Mouse (Mus musculus) brain, embryonic 18.5 days (tissue): ENCODE measurements around the gene Hyal2.
A peak's percentile ranks its signal among the peaks of the same experiment; 100 is the strongest.

Experiments
- DNase-seq: peaks from one replicate; pipeline ENCODE4 v3.0.0-alpha.2; 2012; ENCODE audit warnings: low read depth, low spot score

Hyal2 gene

DNA sequence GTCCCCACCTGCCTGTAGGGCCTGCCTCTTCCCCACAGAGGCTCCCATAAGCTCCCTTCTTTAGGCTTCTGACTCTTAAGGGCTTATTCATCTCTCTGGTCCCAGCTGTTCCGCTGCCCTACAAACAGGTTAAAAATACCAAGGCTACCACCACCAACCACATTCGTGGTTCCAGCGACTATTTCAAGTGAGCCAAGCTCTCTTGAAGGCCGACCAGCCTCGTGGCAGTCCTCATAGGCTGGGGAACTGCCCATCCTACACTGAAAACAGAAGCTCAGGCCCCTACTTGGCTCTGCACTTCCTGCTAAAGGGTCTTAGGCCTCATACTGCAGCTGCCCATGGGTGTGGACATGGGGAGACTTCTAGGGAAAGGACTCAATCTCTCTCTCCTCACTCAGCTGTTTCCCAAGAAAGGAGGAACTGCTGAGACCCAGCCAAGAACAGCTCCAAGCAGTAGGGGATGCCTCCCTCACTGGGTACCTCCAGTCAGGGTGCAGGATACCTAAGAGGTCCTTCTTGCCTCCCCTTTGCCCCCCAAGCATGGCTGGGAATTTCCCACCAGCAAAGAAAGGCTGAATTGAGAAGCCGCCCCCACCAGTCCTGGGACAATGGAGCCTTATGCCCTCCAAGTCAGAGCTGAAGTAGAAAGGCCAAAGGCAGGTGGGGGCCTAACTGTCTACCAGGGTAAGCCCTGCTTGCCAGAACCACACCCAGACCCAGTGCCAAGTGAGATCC, 43.9 kb downstream of the Hyal2 start:
- no peak for DNase-seq

- peak; percentile 88 for DNase-seq
These were observed 44.6 kb downstream of the Hyal2 start for GRCm38 (mm10) chr9:107612191-107612944.

GRCm38 (mm10) chr9:107612945-107613569, 45.3 kb downstream of the Hyal2 start:
- DNase-seq = no peak

GRCm38 (mm10) chr9:107615035-107615434, 47.3 kb downstream of the Hyal2 start:
- DNase-seq = no peak

DNA sequence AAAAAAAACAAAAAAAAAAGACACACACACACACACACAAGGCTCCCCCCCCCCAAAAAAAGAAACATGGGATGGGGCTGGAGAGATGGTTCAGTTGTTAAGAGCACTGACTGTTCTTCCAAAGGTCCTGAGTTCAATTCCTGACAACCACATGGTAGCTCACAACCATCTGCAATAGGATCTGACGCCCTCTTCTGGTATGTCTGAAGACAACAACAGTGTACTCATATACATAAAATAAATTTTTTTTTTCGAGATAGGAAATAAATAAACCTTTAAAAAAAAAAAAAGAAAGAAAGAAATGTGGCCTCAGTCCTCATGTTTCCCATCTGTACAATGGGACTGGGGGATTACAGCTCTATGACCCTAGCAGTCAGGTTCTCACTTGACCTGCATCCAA, 49.7 kb downstream of the Hyal2 start:
- no peak for DNase-seq

GRCm38 (mm10) chr9:107618098-107618497, 50.4 kb downstream of the Hyal2 start:
- DNase-seq = no peak

- DNase-seq = no peak
These were observed 51.2 kb downstream of the Hyal2 start for GRCm38 (mm10) chr9:107618778-107619545.

DNA sequence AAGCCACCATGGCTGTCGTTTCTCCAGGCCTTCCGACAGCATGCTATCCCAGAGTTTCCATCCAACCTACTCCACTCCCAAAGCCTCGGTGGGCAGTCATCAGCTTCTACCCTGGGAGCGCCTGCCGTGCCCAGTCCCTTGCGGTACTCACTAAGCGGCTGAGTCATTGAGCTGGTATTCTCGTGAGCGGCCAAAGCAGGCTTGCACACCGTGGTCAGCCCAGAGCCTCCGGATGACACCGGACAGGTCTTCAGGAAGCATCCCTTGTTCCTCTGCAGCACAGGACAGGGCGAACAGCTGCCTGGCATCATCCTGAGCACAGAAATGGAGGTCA, 51.8 kb downstream of the Hyal2 start:
- DNase-seq = no peak

GRCm38 (mm10) chr9:107620954-107621353, 53.2 kb downstream of the Hyal2 start:
- DNase-seq = no peak
